Mouse (Mus musculus): ENCODE data around the gene Cacng4.

DNA sequence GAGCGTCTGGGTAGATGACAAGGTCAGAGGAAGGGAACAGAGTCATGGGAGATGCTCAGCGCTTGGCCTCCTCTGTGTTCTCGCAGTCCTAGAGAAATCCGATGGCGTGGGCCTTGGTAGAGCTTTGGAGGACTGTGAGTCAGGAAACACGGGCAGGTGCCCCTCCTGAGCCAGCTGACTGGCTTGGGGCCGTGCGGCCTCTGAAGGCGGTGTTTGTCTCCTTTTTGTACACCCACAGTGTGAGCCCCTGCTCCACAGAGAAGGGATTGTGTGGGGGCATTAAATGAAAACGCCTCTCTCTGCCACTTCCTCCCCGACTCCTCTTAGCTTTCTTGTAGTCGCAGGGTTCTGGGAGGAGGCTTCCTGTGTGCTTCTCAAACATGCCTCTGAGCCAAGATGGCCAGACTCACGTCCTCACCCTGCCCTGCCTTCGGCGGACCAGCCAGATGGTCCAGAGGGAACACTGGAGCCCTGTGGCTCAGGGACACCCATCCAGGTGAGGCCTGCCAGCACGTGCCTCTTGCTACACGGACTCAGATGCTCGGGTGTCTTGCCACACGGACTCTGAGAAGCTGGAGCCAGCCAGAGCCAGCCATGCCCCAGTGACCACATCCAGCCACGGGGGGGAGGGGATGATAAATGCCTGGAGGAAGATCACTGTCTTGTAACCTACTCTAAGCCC is 55.8 kb downstream of the Cacng4 start:
- TF ChIP-seq CTCF (IDR thresholded peaks at IDR 0.05; ENCODE audit: control insufficient read depth, insufficient read depth, insufficient replicate concordance, low read depth, low read length) (no peak), POLR2A (IDR thresholded peaks at IDR 0.05; ENCODE audit: control insufficient read depth, low read depth, low read length) (no peak)
